Mouse (Mus musculus) CD4-positive, CD25-positive, alpha-beta regulatory T cell, adult 2 months (primary cell): ENCODE measurements around the gene Ccdc154.
"Not testable (repeated sequence)": the region's sequence is repeated elsewhere in the genome, so short reads cannot be mapped to it uniquely, and the experiment has no call there.

Source experiments
- DNase-seq: peaks from one replicate; pipeline ENCODE4 v3.0.0-alpha.2; 2012; ENCODE audit warnings: low read depth, low spot score

Gene Ccdc154

GRCm38 (mm10) chr17:25162161-25162560 is at the start of gene Ccdc154:
Gene Ccdc154 (plus strand): TSS chr17:25162461.
- no peak for DNase-seq

- DNase-seq = peak; percentile 68
Observed at GRCm38 (mm10) chr17:25114908-25115645, 47.2 kb upstream of the Ccdc154 start.

GRCm38 (mm10) chr17:25115664-25116432 is 46.4 kb upstream of the Ccdc154 start, which contains the start of gene Telo2:
Gene Telo2 (minus strand): TSS chr17:25115967.
- peak; percentile 93 for DNase-seq

GRCm38 (mm10) chr17:25117263-25117662 is 45.0 kb upstream of the Ccdc154 start:
- peak; percentile 48 for DNase-seq

GRCm38 (mm10) chr17:25120406-25120805 is 41.9 kb upstream of the Ccdc154 start, which contains the start of gene Ptx4:
Gene Ptx4 (plus strand): TSS chr17:25120760.
- DNase-seq = no peak

- peak; percentile 66 for DNase-seq
Observed at GRCm38 (mm10) chr17:25123979-25124378, 38.3 kb upstream of the Ccdc154 start.

- DNase-seq = not testable (repeated sequence)
Observed at GRCm38 (mm10) chr17:25125442-25126060, 36.7 kb upstream of the Ccdc154 start.

- no peak for DNase-seq
Observed at GRCm38 (mm10) chr17:25127079-25127478, 35.2 kb upstream of the Ccdc154 start.

- DNase-seq = no peak
Observed at GRCm38 (mm10) chr17:25127681-25128080, 34.6 kb upstream of the Ccdc154 start.

- peak; percentile 58 for DNase-seq
Observed at GRCm38 (mm10) chr17:25130060-25130459, 32.2 kb upstream of the Ccdc154 start.

- peak; percentile 84 for DNase-seq
Observed at GRCm38 (mm10) chr17:25133275-25133698, 29.0 kb upstream of the Ccdc154 start, which contains the start of gene Clcn7. Gene Clcn7 (plus strand): TSS chr17:25133391.

- no peak for DNase-seq
Observed at GRCm38 (mm10) chr17:25135622-25136021, 26.6 kb upstream of the Ccdc154 start.

- DNase-seq = no peak
Observed at GRCm38 (mm10) chr17:25138803-25139202, 23.5 kb upstream of the Ccdc154 start.

GRCm38 (mm10) chr17:25139960-25140359 is 22.3 kb upstream of the Ccdc154 start:
- DNase-seq = peak; percentile 20

- DNase-seq = no peak
Observed at GRCm38 (mm10) chr17:25163387-25163786, 1.1 kb downstream of the Ccdc154 start.

- DNase-seq = no peak
Observed at GRCm38 (mm10) chr17:25164770-25165169, 2.5 kb downstream of the Ccdc154 start.

- DNase-seq = no peak
Observed at GRCm38 (mm10) chr17:25165970-25166671, 3.9 kb downstream of the Ccdc154 start.

- no peak for DNase-seq
Observed at GRCm38 (mm10) chr17:25169706-25170105, 7.4 kb downstream of the Ccdc154 start.

GRCm38 (mm10) chr17:25172558-25172957 is 10.3 kb downstream of the Ccdc154 start:
- DNase-seq = no peak

- DNase-seq = no peak
Observed at GRCm38 (mm10) chr17:25175411-25175810, 13.2 kb downstream of the Ccdc154 start, which contains the start of gene Gm38655. Gene Gm38655 (minus strand): TSS chr17:25175471.

GRCm38 (mm10) chr17:25183232-25183631 is 21.0 kb downstream of the Ccdc154 start:
- DNase-seq = peak; percentile 44
